Mouse (Mus musculus) G1E-ER4 (cell line): ENCODE results near the gene Arrdc2. TPM values are rescaled to one million over a fixed set of nuclear protein-coding genes. Genes with fewer than 3 reads are reported as not detected.

Experiments used
- GATA1 ChIP-seq: IDR thresholded peaks from one replicate; pipeline ENCODE4 v1.8.0; 2012; ENCODE audit warnings: low read length, inconsistent platforms
- polyA plus RNA-seq: library from polyadenylated mRNA; stranded (reverse); fragments of >175 nt; gene quantifications from 2 replicates; pipeline ENCODE4 v1.2.3, GENCODE M21; 2012

The Arrdc2 gene
- polyA plus RNA-seq = 65.7 and 101 TPM in 2 replicates

- TF ChIP-seq GATA1 = no peak
Measured at GRCm38 (mm10) chr8:70839408-70840351, at the start of gene Arrdc2. TSS of gene Arrdc2 (minus strand) at chr8:70839720.

- TF ChIP-seq GATA1 = no peak
Measured at GRCm38 (mm10) chr8:70887669-70888068, 48.1 kb upstream of the Arrdc2 start.

- no peak for TF ChIP-seq GATA1
Measured at GRCm38 (mm10) chr8:70885612-70886011, 46.1 kb upstream of the Arrdc2 start.

- no peak for TF ChIP-seq GATA1
Measured at GRCm38 (mm10) chr8:70884683-70885082, 45.2 kb upstream of the Arrdc2 start.

GRCm38 (mm10) chr8:70884186-70884585 is 44.7 kb upstream of the Arrdc2 start:
- TF ChIP-seq GATA1 = no peak

GRCm38 (mm10) chr8:70880546-70880945 is 41.0 kb upstream of the Arrdc2 start:
- TF ChIP-seq GATA1 = no peak

GRCm38 (mm10) chr8:70880126-70880525 is 40.6 kb upstream of the Arrdc2 start:
- no peak for TF ChIP-seq GATA1

- no peak for TF ChIP-seq GATA1
Measured at GRCm38 (mm10) chr8:70879500-70879899, 40.0 kb upstream of the Arrdc2 start.

- TF ChIP-seq GATA1 = no peak
Measured at GRCm38 (mm10) chr8:70878178-70878577, 38.7 kb upstream of the Arrdc2 start.

- no peak for TF ChIP-seq GATA1
Measured at GRCm38 (mm10) chr8:70876382-70876781, 36.9 kb upstream of the Arrdc2 start.

- TF ChIP-seq GATA1 = no peak
Measured at GRCm38 (mm10) chr8:70874441-70874840, 34.9 kb upstream of the Arrdc2 start.

- no peak for TF ChIP-seq GATA1
Measured at GRCm38 (mm10) chr8:70873364-70873985, 34.0 kb upstream of the Arrdc2 start, which contains the start of gene Ccdc124. TSS of gene Ccdc124 (minus strand) at chr8:70873935.

GRCm38 (mm10) chr8:70872643-70873363 is 33.3 kb upstream of the Arrdc2 start:
- no peak for TF ChIP-seq GATA1

GRCm38 (mm10) chr8:70871195-70871807 is 31.8 kb upstream of the Arrdc2 start:
- TF ChIP-seq GATA1 = no peak

- no peak for TF ChIP-seq GATA1
Measured at GRCm38 (mm10) chr8:70869601-70870041, 30.1 kb upstream of the Arrdc2 start.
